Mouse (Mus musculus): ENCODE results near the gene Cltc.

DNA sequence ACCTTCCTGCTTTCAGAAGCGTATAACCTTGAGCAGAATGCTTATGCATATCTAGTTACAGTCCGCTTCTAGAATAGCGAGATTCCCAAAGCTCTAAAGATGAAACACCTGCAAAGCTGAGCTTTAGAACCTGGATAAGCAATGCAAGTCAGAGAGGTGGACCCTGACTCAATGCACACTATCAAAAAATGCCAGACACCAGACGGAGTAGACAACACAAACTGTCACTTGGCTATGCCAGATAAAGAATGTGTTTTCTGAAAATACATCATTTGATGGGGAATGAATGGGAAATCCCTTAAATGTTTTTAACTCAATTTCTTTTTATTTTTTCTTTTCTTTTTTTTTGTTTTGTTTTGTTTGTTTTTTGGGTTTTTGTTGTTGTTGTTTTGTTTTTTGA is 81.8 kb downstream of the Cltc start:
- no peak for TF ChIP-seq EP300 (optimal IDR thresholded peaks at IDR 0.05)
- TF ChIP-seq CTCF (IDR thresholded peaks at IDR 0.05; ENCODE audit: low read depth): no peak

Data from stomach, postnatal 0 days (tissue).